Mouse (Mus musculus) embryo, embryonic 10 days (tissue): ENCODE data around the gene Olfr750.

ENCODE experiments used
- DNase-seq: peaks from one replicate; pipeline ENCODE4 v3.0.0-alpha.2; 2015; ENCODE audit warnings: low spot score

Olfr750 gene

GRCm38 (mm10) chr14:51026391-51027133 is 47.7 kb downstream of the Olfr750 start:
- peak; percentile 89 for DNase-seq

- no peak for DNase-seq
Observed at GRCm38 (mm10) chr14:51024820-51025219, 49.4 kb downstream of the Olfr750 start.

- no peak for DNase-seq
Observed at GRCm38 (mm10) chr14:51023457-51023856, 50.8 kb downstream of the Olfr750 start.

- DNase-seq: no peak
Observed at GRCm38 (mm10) chr14:51017256-51017655, 57.0 kb downstream of the Olfr750 start.
